8 mouse cellular contexts compared by ENCODE assay signal in the genomic region with DNA sequence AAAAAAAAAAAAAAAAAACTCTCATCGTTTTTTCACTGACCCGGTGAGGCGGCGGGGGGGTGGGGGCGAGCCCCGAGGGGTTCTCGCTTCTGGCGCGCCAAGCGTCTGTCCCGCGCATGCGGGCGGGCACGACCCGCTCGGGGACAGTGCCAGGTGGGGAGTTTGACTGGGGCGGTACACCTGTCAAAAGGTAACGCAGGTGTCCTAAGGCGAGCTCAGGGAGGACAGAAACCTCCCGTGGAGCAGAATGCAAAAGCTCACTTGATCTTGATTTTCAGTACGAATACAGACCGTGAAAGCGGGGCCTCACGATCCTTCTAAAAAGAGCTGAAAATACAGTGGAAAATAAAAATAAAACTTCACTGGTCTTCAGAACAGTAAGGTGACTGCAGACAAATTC. TPM values are rescaled to one million over a fixed set of nuclear protein-coding genes. Genes with fewer than 3 reads are reported as not detected.
DNase-seq lines count a peak whose midpoint lies in the region; ATAC-seq and TF ChIP-seq lines count a peak whose summit lies in the region.

No protein-coding gene starts in this region.

- no peak overlapping the region for H3K4me2 ChIP-seq in embryonic facial prominence, embryonic 12.5 days (replicated peaks)

- no peaks in the 10 kb centered on the region for H3K4me1 ChIP-seq in embryonic facial prominence, embryonic 12.5 days
- H3K4me1 ChIP-seq in heart, adult 2 months (ENCODE audit: control insufficient read depth, insufficient read depth, low read length): no peaks in the 10 kb centered on the region
- peaks cover 6% of the 10 kb centered on the region; the same call in 1 of the 2 replicates for H3K4me1 ChIP-seq in midbrain, embryonic 10.5 days

- H3K36me3 ChIP-seq in embryonic facial prominence, embryonic 12.5 days: no peaks in the 10 kb centered on the region
- H3K36me3 ChIP-seq in heart, adult 2 months (ENCODE audit: control insufficient read depth, insufficient read depth, low read length): no peaks in the 10 kb centered on the region
- no peaks in the 10 kb centered on the region for H3K36me3 ChIP-seq in midbrain, embryonic 10.5 days

- H3K27ac ChIP-seq in embryonic facial prominence, embryonic 12.5 days: no peak overlapping the region
- no peak overlapping the region for H3K27ac ChIP-seq in heart, adult 2 months
- H3K27ac ChIP-seq in midbrain, embryonic 10.5 days (replicated peaks): no peak overlapping the region

- intact Hi-C loops in heart, adult 2 months (cut with DNase I): no loop called here
- intact Hi-C loops in left cerebral cortex, postnatal 36 days (cut with DNase I): no loop called here

- TF ChIP-seq CTCF in heart, adult 2 months (IDR thresholded peaks at IDR 0.05): no peak

- no peaks in the 10 kb centered on the region for H3K9me3 ChIP-seq in embryonic facial prominence, embryonic 12.5 days
- H3K9me3 ChIP-seq in midbrain, embryonic 10.5 days (replicated peaks): no peaks in the 10 kb centered on the region

- H3K9ac ChIP-seq in embryonic facial prominence, embryonic 12.5 days: no peak overlapping the region
- no peak overlapping the region for H3K9ac ChIP-seq in heart, adult 2 months (ENCODE audit: low read depth, low read length)

- TF ChIP-seq POLR2A in heart, adult 2 months (IDR thresholded peaks at IDR 0.05; ENCODE audit: insufficient read depth, low read depth, low read length): no peak

- peak; percentile 100 for ATAC-seq in embryonic facial prominence, embryonic 12.5 days (ENCODE audit: insufficient number of reproducible peaks, insufficient read depth, low FRiP score, low TSS enrichment)

- no peak for TF ChIP-seq EP300 in heart, adult 2 months (IDR thresholded peaks at IDR 0.05; ENCODE audit: insufficient read depth, low read depth, low read length)

- 29% methylated on average over 25 of the region's 25 CpGs for WGBS in embryonic facial prominence, embryonic 12.5 days
- 27% methylated on average over 25 of the region's 25 CpGs for WGBS in heart, adult 2 months
- WGBS in midbrain, embryonic 10.5 days: 35% methylated on average over 25 of the region's 25 CpGs

- H3K4me3 ChIP-seq in embryonic facial prominence, embryonic 12.5 days: no peak overlapping the region
- H3K4me3 ChIP-seq in heart, adult 2 months: no peak overlapping the region
- H3K4me3 ChIP-seq in midbrain, embryonic 10.5 days: no peak overlapping the region

- H3K79me2 ChIP-seq in heart, adult 2 months (replicated peaks; ENCODE audit: control insufficient read depth, insufficient read depth, low read length): no peaks in the 10 kb centered on the region

- H3K27me3 ChIP-seq in embryonic facial prominence, embryonic 12.5 days: no peaks in the 10 kb centered on the region
- no peaks in the 10 kb centered on the region for H3K27me3 ChIP-seq in heart, adult 2 months (ENCODE audit: control insufficient read depth, insufficient read depth, low read length)
- no peaks in the 10 kb centered on the region for H3K27me3 ChIP-seq in midbrain, embryonic 10.5 days (ENCODE audit: low read depth, poor library complexity, severe bottlenecking)

- DNase-seq in adrenal gland, adult 2 months: peak; percentile 91
- peak; percentile 88 to 98 for DNase-seq in heart, adult 2 months
- DNase-seq in kidney, adult 11 months: peak; percentile 68
- peak; percentile 96 to 97 for DNase-seq in left cerebral cortex, postnatal 36 days (ENCODE audit: low spot score in 2 of 2)
- peak; percentile 94 for DNase-seq in midbrain, embryonic 10.5 days (ENCODE audit: low spot score)
- peak; percentile 100 for DNase-seq in right cerebral cortex, postnatal 4 days
- DNase-seq in yolk sac, embryonic 10.5 days (ENCODE audit: low spot score): peak; percentile 92

RNA-seq across cellular contexts. Expression of a gene that starts 11.2 kb away (rescaled TPM):
- 1 to 10 TPM; 2.4 to 2.7 TPM for total RNA-seq in adrenal gland, adult 2 months (2021)
- 2.1 and 2.6 TPM in 2 replicates for polyA plus RNA-seq in adrenal gland, adult 2 months (2012; rRNA removed)
- 10.6 and 12.7 TPM in 2 replicates for polyA plus RNA-seq in embryonic facial prominence, embryonic 12.5 days (2016; fragmentation: Nextera tagmentation; extraction: Ambion mirVana)
- 1 to 10 TPM; 1.5 to 2.0 TPM for total RNA-seq in heart, adult 2 months (2021)
- polyA plus RNA-seq in heart, adult 2 months (2012; rRNA removed): 1.2 and 2.2 TPM in 2 replicates
- 1 to 10 TPM; 5.3 to 5.4 TPM for total RNA-seq in left cerebral cortex, postnatal 36 days (2021)
- 17.3 and 19.3 TPM in 2 replicates for polyA plus RNA-seq in midbrain, embryonic 10.5 days (2016; fragmentation: Nextera tagmentation; extraction: Ambion mirVana)

RNA-seq across cellular contexts. Expression of a gene that starts 13.8 kb away (rescaled TPM):
- under 1 TPM in 1 of 2 experiments, not detected in 1; 0.07 TPM for total RNA-seq in adrenal gland, adult 2 months (2021)
- not detected in 2 replicates for polyA plus RNA-seq in adrenal gland, adult 2 months (2012; rRNA removed)
- 0.46 and 0.52 TPM in 2 replicates for polyA plus RNA-seq in embryonic facial prominence, embryonic 12.5 days (2016; fragmentation: Nextera tagmentation; extraction: Ambion mirVana)
- total RNA-seq in heart, adult 2 months (2021): under 1 TPM; 0.13 to 0.16 TPM
- 0.09 and 0.14 TPM in 2 replicates for polyA plus RNA-seq in heart, adult 2 months (2012; rRNA removed)
- total RNA-seq in left cerebral cortex, postnatal 36 days (2021): 1 to 10 TPM; 1.7 to 2.0 TPM
- polyA plus RNA-seq in midbrain, embryonic 10.5 days (2016; fragmentation: Nextera tagmentation; extraction: Ambion mirVana): 1.4 and 2.2 TPM in 2 replicates

RNA-seq across cellular contexts. Expression of a gene that starts 19.7 kb away (rescaled TPM):
- total RNA-seq in adrenal gland, adult 2 months (2021): 100 to 1,000 TPM; 198 to 273 TPM
- 91.0 and 109 TPM in 2 replicates for polyA plus RNA-seq in adrenal gland, adult 2 months (2012; rRNA removed)
- polyA plus RNA-seq in embryonic facial prominence, embryonic 12.5 days (2016; fragmentation: Nextera tagmentation; extraction: Ambion mirVana): 339 and 358 TPM in 2 replicates
- total RNA-seq in heart, adult 2 months (2021): 100 to 1,000 TPM; 102 to 112 TPM
- 55.0 and 74.7 TPM in 2 replicates for polyA plus RNA-seq in heart, adult 2 months (2012; rRNA removed)
- total RNA-seq in left cerebral cortex, postnatal 36 days (2021): 100 to 1,000 TPM; 123 to 145 TPM
- 412 and 424 TPM in 2 replicates for polyA plus RNA-seq in midbrain, embryonic 10.5 days (2016; fragmentation: Nextera tagmentation; extraction: Ambion mirVana)

RNA-seq across cellular contexts. Expression of a gene that starts 53.7 kb away (rescaled TPM):
- 1 to 10 TPM; 6.8 to 7.9 TPM for total RNA-seq in adrenal gland, adult 2 months (2021)
- polyA plus RNA-seq in adrenal gland, adult 2 months (2012; rRNA removed): 15.8 and 19.9 TPM in 2 replicates
- polyA plus RNA-seq in embryonic facial prominence, embryonic 12.5 days (2016; fragmentation: Nextera tagmentation; extraction: Ambion mirVana): 15.0 TPM in 2 replicates
- total RNA-seq in heart, adult 2 months (2021): 1 to 10 TPM; 1.1 to 1.5 TPM
- polyA plus RNA-seq in heart, adult 2 months (2012; rRNA removed): 2.7 and 6.7 TPM in 2 replicates
- 100 to 1,000 TPM; 102 to 115 TPM for total RNA-seq in left cerebral cortex, postnatal 36 days (2021)
- 9.9 and 11.7 TPM in 2 replicates for polyA plus RNA-seq in midbrain, embryonic 10.5 days (2016; fragmentation: Nextera tagmentation; extraction: Ambion mirVana)
